Mouse (Mus musculus) liver, embryonic 12.5 days (tissue): ENCODE data around the gene Xcl1. TPM values are rescaled to one million over a fixed set of nuclear protein-coding genes. Genes with fewer than 3 reads are reported as not detected.
"Not testable (repeated sequence)": the region's sequence is repeated elsewhere in the genome, so short reads cannot be mapped to it uniquely, and the experiment has no call there.

Experiments used
- ATAC-seq: fragments of 200-750 bp; cut with Nextera tagmentation; 2 replicates; pipeline ENCODE4 v1.8.0; 2017; ENCODE audit warnings: moderate number of reproducible peaks, mild to moderate bottlenecking, moderate library complexity
- H3K27ac ChIP-seq: fragments of 300-500 bp; sonication (generic); 2 replicates; pipeline ENCODE4 v1.5.1; 2016; ENCODE audit warnings: mild to moderate bottlenecking
- H3K27me3 ChIP-seq: fragments of 300-500 bp; sonication (generic); replicated peaks from 2 replicates; pipeline ENCODE4 v1.6.1; 2016; ENCODE audit warnings: mild to moderate bottlenecking, moderate library complexity
- H3K36me3 ChIP-seq: fragments of 300-500 bp; sonication (generic); 2 replicates; pipeline ENCODE4 v1.6.1; 2016; ENCODE audit warnings: mild to moderate bottlenecking, moderate library complexity
- H3K4me1 ChIP-seq: fragments of 300-500 bp; sonication (generic); 2 replicates; pipeline ENCODE4 v1.6.1; 2016
- H3K4me2 ChIP-seq: fragments of 300-500 bp; sonication (generic); 2 replicates; pipeline ENCODE4 v1.6.1; 2016; ENCODE audit warnings: mild to moderate bottlenecking, moderate library complexity
- H3K4me3 ChIP-seq: fragments of 300-500 bp; sonication (generic); 2 replicates; pipeline ENCODE4 v1.5.1; 2016; ENCODE audit warnings: mild to moderate bottlenecking, moderate library complexity
- H3K9ac ChIP-seq: fragments of 300-500 bp; sonication (generic); 2 replicates; pipeline ENCODE4 v1.6.1; 2016; ENCODE audit warnings: mild to moderate bottlenecking, moderate library complexity
- H3K9me3 ChIP-seq: fragments of 300-500 bp; sonication (generic); replicated peaks from 2 replicates; pipeline ENCODE4 v1.6.1; 2016; ENCODE audit warnings: mild to moderate bottlenecking, moderate library complexity
- WGBS: fragments of 180-500 bp; shearing (Covaris S2); methylation state at CpG from one replicate; pipeline ENCODE4 v1.1.7; 2016; ENCODE audit not compliant: insufficient replicate concordance; 5-methylcytosine and 5-hydroxymethylcytosine counted together
- polyA plus RNA-seq: library from polyadenylated mRNA; unstranded; fragments of >200 nt; fragmentation: Nextera tagmentation; extraction: Ambion mirVana; gene quantifications from 2 replicates; pipeline ENCODE4 v1.2.1, GENCODE M21; 2016

Xcl1 gene
- not detected in 2 replicates for polyA plus RNA-seq

GRCm38 (mm10) chr1:164935477-164936044 is at the start of gene Xcl1:
Gene Xcl1, minus strand, starts transcription at chr1:164935527.
- H3K4me1 ChIP-seq: no peaks in the 10 kb centered on the region
- WGBS: 36% methylated on average over 9 of the region's 9 CpGs
- no peak for ATAC-seq
- H3K9me3 ChIP-seq: no peaks in the 10 kb centered on the region
- no peak within 1 kb of the TSS for H3K4me3 ChIP-seq
- no peaks in the 10 kb centered on the region for H3K27me3 ChIP-seq
- no peak within 1 kb of the TSS for H3K27ac ChIP-seq
- H3K36me3 ChIP-seq: no peaks in the 10 kb centered on the region
- no peak within 1 kb of the TSS for H3K9ac ChIP-seq
- H3K4me2 ChIP-seq: no peak within 1 kb of the TSS

- not testable (repeated sequence) for H3K9ac ChIP-seq, H3K4me2 ChIP-seq, H3K27me3 ChIP-seq, ATAC-seq, H3K4me3 ChIP-seq, H3K4me1 ChIP-seq, H3K36me3 ChIP-seq, H3K27ac ChIP-seq
- peaks cover 13% of the 10 kb centered on the region for H3K9me3 ChIP-seq
- 77% methylated on average over 10 of the region's 10 CpGs for WGBS
These were observed 49.4 kb upstream of the Xcl1 start for GRCm38 (mm10) chr1:164984681-164985080.

- Histone ChIP-seq H3K9me3 (no peaks in the 10 kb centered on the region), H3K4me3 (no peak overlapping the region), H3K9ac (no peak overlapping the region), H3K36me3 (no peaks in the 10 kb centered on the region), H3K4me1 (no peaks in the 10 kb centered on the region), H3K27me3 (no peaks in the 10 kb centered on the region), H3K27ac (no peak overlapping the region), H3K4me2 (no peak overlapping the region)
- no peak for ATAC-seq
These were observed 42.0 kb upstream of the Xcl1 start for GRCm38 (mm10) chr1:164977351-164977750.

GRCm38 (mm10) chr1:164975729-164976128 is 40.4 kb upstream of the Xcl1 start:
- H3K9me3 ChIP-seq: no peaks in the 10 kb centered on the region
- no peak overlapping the region for H3K27ac ChIP-seq
- no peak overlapping the region for H3K4me3 ChIP-seq
- H3K36me3 ChIP-seq: no peaks in the 10 kb centered on the region
- no peak for ATAC-seq
- no peak overlapping the region for H3K4me2 ChIP-seq
- no peak overlapping the region for H3K9ac ChIP-seq
- H3K27me3 ChIP-seq: no peaks in the 10 kb centered on the region
- 57% methylated on average over 7 of the region's 7 CpGs for WGBS
- no peaks in the 10 kb centered on the region for H3K4me1 ChIP-seq

- no peaks in the 10 kb centered on the region for H3K9me3 ChIP-seq
- H3K9ac ChIP-seq: no peak overlapping the region
- ATAC-seq: no peak
- no peaks in the 10 kb centered on the region for H3K27me3 ChIP-seq
- WGBS: 44% methylated on average over 3 of the region's 3 CpGs
- H3K27ac ChIP-seq: no peak overlapping the region
- H3K4me2 ChIP-seq: no peak overlapping the region
- H3K4me3 ChIP-seq: no peak overlapping the region
- H3K36me3 ChIP-seq: no peaks in the 10 kb centered on the region
- no peaks in the 10 kb centered on the region for H3K4me1 ChIP-seq
These were observed 39.9 kb upstream of the Xcl1 start for GRCm38 (mm10) chr1:164975276-164975675.

- WGBS: 40% methylated on average over 3 of the region's 3 CpGs
- no peak for ATAC-seq
- no peaks in the 10 kb centered on the region for H3K36me3 ChIP-seq
These were observed 38.5 kb upstream of the Xcl1 start for GRCm38 (mm10) chr1:164973790-164974189.

GRCm38 (mm10) chr1:164973341-164973740 is 38.0 kb upstream of the Xcl1 start:
- no peak overlapping the region for H3K4me2 ChIP-seq
- H3K4me1 ChIP-seq: no peaks in the 10 kb centered on the region
- no peak overlapping the region for H3K4me3 ChIP-seq
- no peak overlapping the region for H3K27ac ChIP-seq
- no peaks in the 10 kb centered on the region for H3K36me3 ChIP-seq
- no peaks in the 10 kb centered on the region for H3K9me3 ChIP-seq
- no peak overlapping the region for H3K9ac ChIP-seq
- WGBS: 76% methylated on average over 1 of the region's 1 CpGs
- H3K27me3 ChIP-seq: no peaks in the 10 kb centered on the region
- no peak for ATAC-seq

More at GRCm38 (mm10) chr1:164973790-164974189, 38.5 kb upstream of the Xcl1 start:
- H3K4me3 ChIP-seq: no peak overlapping the region
- H3K9ac ChIP-seq: no peak overlapping the region
- no peaks in the 10 kb centered on the region for H3K27me3 ChIP-seq
- H3K9me3 ChIP-seq: no peaks in the 10 kb centered on the region
- H3K4me1 ChIP-seq: no peaks in the 10 kb centered on the region
- H3K4me2 ChIP-seq: no peak overlapping the region
- no peak overlapping the region for H3K27ac ChIP-seq

GRCm38 (mm10) chr1:164972744-164973143 is 37.4 kb upstream of the Xcl1 start:
- Histone ChIP-seq H3K4me3 (no peak overlapping the region), H3K4me1 (no peaks in the 10 kb centered on the region), H3K36me3 (no peaks in the 10 kb centered on the region), H3K27me3 (no peaks in the 10 kb centered on the region), H3K9ac (no peak overlapping the region), H3K4me2 (no peak overlapping the region), H3K27ac (no peak overlapping the region), H3K9me3 (no peaks in the 10 kb centered on the region)
- ATAC-seq: no peak
- WGBS: 67% methylated on average over 5 of the region's 5 CpGs

- Histone ChIP-seq H3K4me1 (no peaks in the 10 kb centered on the region), H3K4me3 (no peak overlapping the region), H3K27me3 (no peaks in the 10 kb centered on the region), H3K9me3 (no peaks in the 10 kb centered on the region), H3K4me2 (no peak overlapping the region), H3K9ac (no peak overlapping the region), H3K36me3 (no peaks in the 10 kb centered on the region), H3K27ac (no peak overlapping the region)
- no peak for ATAC-seq
- 24% methylated on average over 8 of the region's 8 CpGs for WGBS
These were observed 30.9 kb upstream of the Xcl1 start for GRCm38 (mm10) chr1:164966095-164966698.

GRCm38 (mm10) chr1:164960610-164961009 is 25.3 kb upstream of the Xcl1 start:
- H3K36me3 ChIP-seq: no peaks in the 10 kb centered on the region
- 23% methylated on average over 2 of the region's 2 CpGs for WGBS
- H3K27me3 ChIP-seq: no peaks in the 10 kb centered on the region
- H3K9ac ChIP-seq: no peak overlapping the region
- H3K4me2 ChIP-seq: no peak overlapping the region
- ATAC-seq: no peak
- no peak overlapping the region for H3K4me3 ChIP-seq
- H3K4me1 ChIP-seq: no peaks in the 10 kb centered on the region
- H3K27ac ChIP-seq: no peak overlapping the region
- no peaks in the 10 kb centered on the region for H3K9me3 ChIP-seq

- Histone ChIP-seq H3K4me2 (no peak overlapping the region), H3K27me3 (no peaks in the 10 kb centered on the region), H3K27ac (no peak overlapping the region), H3K4me1 (no peaks in the 10 kb centered on the region), H3K9me3 (no peaks in the 10 kb centered on the region), H3K9ac (no peak overlapping the region), H3K4me3 (no peak overlapping the region), H3K36me3 (no peaks in the 10 kb centered on the region)
- WGBS: 25% methylated on average over 11 of the region's 11 CpGs
- no peak for ATAC-seq
These were observed 24.6 kb upstream of the Xcl1 start for GRCm38 (mm10) chr1:164959787-164960385.

- Histone ChIP-seq H3K36me3 (no peaks in the 10 kb centered on the region), H3K4me2 (no peak overlapping the region), H3K4me1 (no peaks in the 10 kb centered on the region), H3K4me3 (no peak overlapping the region), H3K9ac (no peak overlapping the region), H3K9me3 (no peaks in the 10 kb centered on the region), H3K27me3 (no peaks in the 10 kb centered on the region), H3K27ac (no peak overlapping the region)
- no peak for ATAC-seq
- WGBS: 57% methylated on average over 3 of the region's 3 CpGs
These were observed 23.8 kb upstream of the Xcl1 start for GRCm38 (mm10) chr1:164959160-164959559.
